Mouse (Mus musculus) effector memory CD4-positive, alpha-beta T cell, adult 5 months (primary cell): ENCODE data around the gene Rps17. TPM values are rescaled to one million over a fixed set of nuclear protein-coding genes. Genes with fewer than 3 reads are reported as not detected.

Experiments
- polyA plus RNA-seq: library from polyadenylated mRNA; unstranded; fragments of 100-300 nt; shearing (Covaris generic); gene quantifications from one replicate; pipeline ENCODE4 v1.2.1, GENCODE M21; 2017

Rps17 gene
- polyA plus RNA-seq = 565 TPM

GRCm38 (mm10) chr7:81344544-81345446, at the start of gene Rps17:
Gene Rps17 (minus strand): TSS chr7:81345254.

Other genes starting within 250 kb of the Rps17 start
- not detected for gene Slc28a1, start 230.5 kb downstream of the Rps17 start, polyA plus RNA-seq
- 8.8 TPM for gene Pde8a, start 131.7 kb downstream of the Rps17 start, polyA plus RNA-seq
- 0.20 TPM for gene Cpeb1, start 110.2 kb upstream of the Rps17 start, polyA plus RNA-seq
- not detected for gene Ap3b2, start 148.7 kb upstream of the Rps17 start, polyA plus RNA-seq
- gene BC048679, start 153.0 kb upstream of the Rps17 start, polyA plus RNA-seq = not detected
- gene Fsd2, start 221.7 kb upstream of the Rps17 start, polyA plus RNA-seq = 0.95 TPM
- 36.2 TPM for gene Whamm, start 226.0 kb upstream of the Rps17 start, polyA plus RNA-seq